Mouse (Mus musculus): ENCODE data around the gene Gm49366.
"Not testable (repeated sequence)": the region's sequence is repeated elsewhere in the genome, so short reads cannot be mapped to it uniquely, and the experiment has no call there.

Gene Gm49366

DNA sequence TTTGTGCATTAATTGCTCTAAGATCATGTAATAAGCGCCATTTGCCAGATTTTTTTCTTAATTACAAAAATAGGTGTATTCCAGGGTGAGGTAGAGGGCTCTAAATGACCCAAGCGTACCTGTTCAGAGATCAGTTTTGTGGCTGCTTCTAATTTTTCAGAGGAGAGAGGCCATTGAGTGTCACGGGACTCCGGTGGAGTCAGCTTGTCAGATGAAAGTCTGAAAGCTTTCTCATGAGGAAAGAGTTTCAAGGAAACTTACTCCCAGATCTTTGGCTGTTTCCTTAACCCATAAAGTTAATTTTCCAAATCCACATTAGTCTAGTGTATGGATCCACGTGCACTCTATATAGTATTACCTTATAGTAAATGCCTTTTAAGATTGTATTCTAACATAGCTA is 55.9 kb downstream of the Gm49366 start:
- DNase-seq: not testable (repeated sequence)

DNA sequence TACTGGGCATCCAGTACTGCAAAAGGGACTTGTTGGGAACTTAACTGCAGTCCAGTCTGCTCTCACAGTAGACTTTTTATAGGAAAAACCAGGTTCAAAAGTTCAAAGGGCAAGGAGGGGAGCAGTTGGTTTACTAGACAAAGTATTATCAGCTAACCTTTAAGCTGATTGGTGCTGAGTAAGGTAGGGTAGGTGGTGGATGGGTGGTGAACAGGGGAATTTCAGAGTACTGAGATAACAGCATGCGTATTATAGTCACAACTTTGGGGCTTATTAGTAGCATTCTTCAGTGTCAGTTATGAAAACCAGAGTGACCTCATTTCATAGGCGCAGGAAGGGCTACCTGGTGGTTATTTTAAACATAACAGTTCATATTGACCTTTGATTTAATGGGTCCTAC is 60.9 kb downstream of the Gm49366 start:
- DNase-seq: no peak

DNA sequence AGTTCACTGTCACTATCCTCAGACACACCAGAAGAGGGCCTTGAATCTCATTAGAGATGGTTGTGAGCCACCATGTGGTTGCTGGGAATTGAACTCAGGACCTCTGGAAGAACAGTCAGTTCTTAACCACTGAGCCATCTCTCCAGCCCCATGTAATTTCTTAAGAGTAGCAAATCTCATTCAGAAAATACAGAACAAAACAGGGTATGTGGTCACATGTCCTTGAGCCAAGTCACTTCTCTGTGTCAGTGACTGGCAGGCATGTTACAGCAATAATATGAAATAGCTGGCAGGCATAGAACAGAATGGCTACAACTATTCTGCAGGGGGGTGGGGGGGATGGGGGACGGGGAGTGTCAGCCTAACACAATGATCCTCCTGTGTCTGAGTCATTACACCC is 61.3 kb downstream of the Gm49366 start:
- DNase-seq: no peak

DNA sequence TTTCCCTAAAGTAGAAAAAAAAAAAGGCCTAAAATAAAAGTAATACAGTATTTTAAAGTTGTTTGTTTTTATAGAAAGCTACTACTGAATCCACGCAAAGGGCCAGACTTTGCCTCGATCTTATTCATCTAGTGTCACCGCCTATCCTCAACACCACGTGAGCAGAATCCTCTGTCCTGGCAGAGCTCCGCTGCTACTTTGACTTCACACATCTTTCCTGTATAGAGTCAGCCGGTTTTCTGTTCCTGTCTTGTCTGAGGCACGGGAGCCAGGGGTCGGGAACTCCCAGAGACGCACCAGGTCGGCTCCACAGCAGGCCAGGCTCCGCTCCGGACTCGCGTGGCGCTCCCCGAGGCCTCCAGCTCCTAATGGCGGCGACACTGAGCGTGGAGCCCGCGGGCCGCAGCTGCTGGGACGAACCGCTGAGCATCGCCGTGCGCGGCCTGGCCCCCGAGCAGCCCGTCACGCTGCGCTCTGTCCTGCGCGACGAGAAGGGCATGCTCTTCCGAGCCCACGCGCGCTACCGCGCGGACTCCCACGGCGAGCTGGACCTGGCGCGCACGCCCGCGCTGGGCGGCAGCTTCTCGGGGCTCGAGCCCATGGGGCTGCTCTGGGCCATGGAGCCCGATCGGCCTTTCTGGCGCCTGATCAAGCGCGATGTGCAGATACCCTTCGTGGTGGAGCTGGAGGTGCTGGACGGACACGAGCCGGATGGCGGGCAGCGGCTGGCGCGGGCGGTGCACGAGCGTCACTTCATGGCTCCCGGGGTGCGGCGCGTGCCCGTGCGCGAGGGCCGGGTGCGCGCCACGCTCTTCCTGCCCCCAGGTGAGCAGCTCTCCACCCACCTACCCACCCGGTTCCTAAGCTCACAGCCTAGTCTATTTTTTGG is 62.1 kb downstream of the Gm49366 start, which contains the start of gene Acot6:
Gene Acot6, plus strand, starts transcription at position 51 of the 889 bp plus-strand sequence.
- DNase-seq: peak; percentile 63

DNA sequence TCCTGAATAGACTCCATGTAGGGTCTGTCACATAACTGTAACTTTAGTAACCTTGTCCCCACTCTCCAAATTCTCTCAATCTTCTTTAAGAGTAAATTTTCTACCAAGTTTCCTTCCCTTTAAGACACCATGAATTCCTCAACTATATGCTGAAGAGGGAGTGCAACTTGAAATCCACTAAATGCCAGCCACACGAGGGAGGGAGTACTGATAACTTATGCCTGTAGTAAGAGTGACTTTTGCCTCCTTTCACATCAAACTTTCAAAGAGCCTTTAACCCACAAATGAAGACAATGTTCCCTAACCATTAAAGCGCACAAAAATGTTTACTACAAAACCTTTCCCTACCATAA is 62.7 kb downstream of the Gm49366 start:
- no peak for DNase-seq

DNA sequence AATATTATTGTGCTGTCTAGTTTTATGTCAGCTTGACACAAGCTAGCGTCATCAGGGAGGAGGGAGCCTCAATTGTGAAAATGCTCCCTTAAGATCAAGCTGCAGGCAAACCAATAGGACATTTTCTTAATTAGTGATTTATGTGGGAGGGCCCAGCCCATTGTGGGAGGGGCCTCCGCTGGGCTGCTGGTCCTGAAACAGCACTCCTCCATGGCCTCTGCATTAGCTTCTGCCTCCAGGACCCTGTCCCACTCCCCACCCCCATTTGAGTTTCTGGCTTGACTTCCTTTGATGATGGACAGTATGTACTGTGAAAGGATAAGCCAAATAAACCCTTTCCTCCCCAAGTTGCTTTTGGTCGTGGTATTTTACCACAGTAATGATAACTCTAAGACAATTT is 68.3 kb downstream of the Gm49366 start:
- no peak for DNase-seq

DNA sequence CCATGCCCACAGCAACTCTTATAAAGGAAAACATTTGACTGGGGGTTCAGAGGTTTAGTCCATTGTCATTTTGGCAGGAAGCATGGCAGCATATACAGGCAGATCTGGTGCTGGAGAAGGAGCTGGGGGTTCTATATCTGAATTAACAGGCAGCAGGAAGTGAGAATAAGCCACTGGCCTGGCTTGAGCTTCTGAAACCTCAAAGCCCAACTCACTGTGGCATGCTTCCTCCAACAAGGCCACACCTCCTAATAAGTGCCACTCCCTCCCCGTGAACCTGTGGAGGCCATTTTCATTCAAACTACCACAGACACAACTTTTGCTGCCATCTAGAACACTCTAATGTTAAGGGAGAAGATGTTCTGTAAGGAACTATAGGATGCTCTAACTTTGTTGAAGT is 69.0 kb downstream of the Gm49366 start:
- no peak for DNase-seq
